Mouse (Mus musculus): ENCODE results near the gene Acan. TPM values are rescaled to one million over a fixed set of nuclear protein-coding genes. Genes with fewer than 3 reads are reported as not detected.

Gene Acan
- polyA plus RNA-seq, 1 experiment, result not detected

- Histone ChIP-seq H3K27me3 (ENCODE audit: control insufficient read depth) (peaks cover 5% of the 10 kb centered on the region), H3K4me1 (ENCODE audit: control insufficient read depth) (peaks cover 9% of the 10 kb centered on the region), H3K9me3 (ENCODE audit: control insufficient read depth, low read length) (no peaks in the 10 kb centered on the region), H3K4me3 (replicated peaks) (peak within 1 kb of the TSS; percentile 62), H3K36me3 (ENCODE audit: control insufficient read depth) (no peaks in the 10 kb centered on the region; the same call in 1 of the 2 replicates)
- TF ChIP-seq GATA1 (IDR thresholded peaks at IDR 0.05; ENCODE audit: low read length) (no peak), TAL1 (IDR thresholded peaks at IDR 0.05; ENCODE audit: low read length) (no peak)
Measured at GRCm38 (mm10) chr7:79148711-79149266, 95.5 kb downstream of the Acan start, which contains the start of gene Mfge8. Gene Mfge8, minus strand, starts transcription at chr7:79149060.

- TF ChIP-seq TAL1 (IDR thresholded peaks at IDR 0.05; ENCODE audit: low read length) (no peak), GATA1 (IDR thresholded peaks at IDR 0.05; ENCODE audit: low read length) (no peak)
- Histone ChIP-seq H3K9me3 (ENCODE audit: control insufficient read depth, low read length) (no peaks in the 10 kb centered on the region), H3K4me3 (replicated peaks) (no peak overlapping the region), H3K4me1 (ENCODE audit: control insufficient read depth) (peaks cover 9% of the 10 kb centered on the region), H3K27me3 (ENCODE audit: control insufficient read depth) (peaks cover 5% of the 10 kb centered on the region), H3K36me3 (ENCODE audit: control insufficient read depth) (no peaks in the 10 kb centered on the region)
Measured at GRCm38 (mm10) chr7:79149522-79149921, 96.2 kb downstream of the Acan start.

GRCm38 (mm10) chr7:79159406-79159805, 106.1 kb downstream of the Acan start:
- H3K36me3 ChIP-seq (ENCODE audit: control insufficient read depth), result no peaks in the 10 kb centered on the region
- H3K27me3 ChIP-seq (ENCODE audit: control insufficient read depth), result no peaks in the 10 kb centered on the region
- no peak overlapping the region for H3K4me3 ChIP-seq (replicated peaks)
- H3K9me3 ChIP-seq (ENCODE audit: control insufficient read depth, low read length), result no peaks in the 10 kb centered on the region
- no peak for TF ChIP-seq GATA1 (IDR thresholded peaks at IDR 0.05; ENCODE audit: low read length)
- TF ChIP-seq TAL1 (IDR thresholded peaks at IDR 0.05; ENCODE audit: low read length), result no peak
- no peaks in the 10 kb centered on the region for H3K4me1 ChIP-seq (ENCODE audit: control insufficient read depth)

Other genes starting within 250 kb of the Acan start
- gene Det1, start 206.2 kb upstream of the Acan start, polyA plus RNA-seq (2012), result 0.20 and 0.47 TPM in 2 replicates
- gene Aen, start 157.6 kb upstream of the Acan start, polyA plus RNA-seq (2012), result 2.4 and 2.5 TPM in 2 replicates
- gene Isg20, start 140.1 kb upstream of the Acan start, polyA plus RNA-seq (2012), result 26.9 and 29.5 TPM in 2 replicates
- gene Hapln3, start 77.5 kb downstream of the Acan start, polyA plus RNA-seq (2012), result not detected in 2 replicates
- gene Mfge8, start 95.6 kb downstream of the Acan start, polyA plus RNA-seq (2012), result 0.30 and 0.39 TPM in 2 replicates
- gene Abhd2, start 219.7 kb downstream of the Acan start, polyA plus RNA-seq (2012), result 1.0 and 1.6 TPM in 2 replicates

Measured in erythroblast, embryonic 14.5 days (primary cell).